Mouse (Mus musculus) cerebellum, adult 9-10 months (tissue): Measurements from ENCODE around the gene Rtn4rl1.

Experiments used
- DNase-seq: peaks from one replicate; pipeline ENCODE4 v3.0.0; 2022

Gene Rtn4rl1

DNA sequence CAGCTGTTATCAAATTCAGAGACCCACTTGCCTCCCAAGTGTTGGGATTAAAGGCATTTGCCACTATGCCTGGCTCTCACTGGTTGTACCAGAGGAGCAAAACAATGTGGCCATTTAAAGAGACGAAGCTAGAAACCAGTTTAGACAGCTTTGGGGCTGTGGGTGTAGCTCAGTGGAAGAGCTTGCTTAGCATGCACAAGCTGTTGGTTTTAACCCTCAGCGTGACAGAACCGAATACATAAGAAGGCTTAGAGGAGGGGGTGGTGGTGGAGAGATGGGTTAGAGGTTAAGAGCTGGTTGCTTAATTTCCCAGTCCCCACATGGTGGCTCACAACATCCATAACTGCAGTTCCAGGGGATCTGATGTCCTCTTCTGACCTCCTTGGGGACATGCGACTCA is 115.1 kb downstream of the Rtn4rl1 start:
- no peak for DNase-seq

- DNase-seq: no peak
These were observed 117.2 kb downstream of the Rtn4rl1 start for GRCm38 (mm10) chr11:75310813-75311212.

- DNase-seq: no peak
These were observed 118.2 kb downstream of the Rtn4rl1 start for GRCm38 (mm10) chr11:75311751-75312150.

- no peak for DNase-seq
These were observed 120.3 kb downstream of the Rtn4rl1 start for GRCm38 (mm10) chr11:75313834-75314233.
